Mouse (Mus musculus): Measurements from ENCODE around the gene Rnf157.
"Not testable (repeated sequence)": the region's sequence is repeated elsewhere in the genome, so short reads cannot be mapped to it uniquely, and the experiment has no call there.

Gene Rnf157

GRCm38 (mm10) chr11:116376945-116377661 lies 35.7 kb downstream of the Rnf157 start:
- peak in 1 of 2 experiments; percentile 33 for DNase-seq

- DNase-seq: no peak
Observed at GRCm38 (mm10) chr11:116371894-116372450, 40.9 kb downstream of the Rnf157 start.

DNA sequence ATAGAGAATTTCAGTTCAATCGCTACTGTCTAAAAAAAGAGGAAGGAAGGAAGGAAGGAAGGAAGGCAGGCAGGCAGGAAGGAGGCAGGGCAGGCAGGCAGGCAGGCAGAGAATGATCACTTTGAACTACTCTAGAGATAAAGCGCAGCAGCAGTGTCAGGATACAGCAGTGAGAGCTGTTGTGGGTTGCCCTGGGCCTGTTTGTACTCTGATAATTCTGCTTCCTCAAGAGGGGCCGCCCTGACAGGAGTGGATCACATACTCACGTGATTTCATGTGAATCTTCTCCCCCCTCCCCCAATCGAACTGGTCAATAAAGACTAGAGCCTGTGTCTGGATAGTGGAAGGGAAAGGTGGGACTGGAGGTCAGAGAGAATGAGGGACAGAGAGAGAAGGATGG lies 43.2 kb downstream of the Rnf157 start:
- peak in 1 of 2 experiments; percentile 7 for DNase-seq

DNA sequence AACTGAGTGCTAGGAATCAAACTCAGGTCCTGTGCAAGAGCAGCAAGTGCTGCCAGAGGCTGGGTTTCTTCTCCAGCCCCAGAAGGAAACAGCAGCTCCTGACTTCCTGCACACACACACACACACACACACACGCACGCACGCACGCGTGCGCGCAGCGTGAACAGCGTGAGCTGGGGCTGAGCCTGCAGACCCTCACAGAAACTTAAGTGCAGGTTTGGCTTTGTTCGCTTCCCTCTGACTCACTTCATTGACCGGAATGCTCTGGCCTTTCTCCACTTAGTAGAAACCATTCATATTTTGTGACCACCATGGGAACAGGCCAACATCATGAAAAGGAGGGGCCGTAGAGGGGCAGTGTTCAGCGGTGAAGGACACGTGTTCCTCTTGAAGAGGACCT lies 43.8 kb downstream of the Rnf157 start:
- DNase-seq: no peak

GRCm38 (mm10) chr11:116368116-116368515 lies 44.7 kb downstream of the Rnf157 start:
- DNase-seq: peak; percentile 92 to 97

DNA sequence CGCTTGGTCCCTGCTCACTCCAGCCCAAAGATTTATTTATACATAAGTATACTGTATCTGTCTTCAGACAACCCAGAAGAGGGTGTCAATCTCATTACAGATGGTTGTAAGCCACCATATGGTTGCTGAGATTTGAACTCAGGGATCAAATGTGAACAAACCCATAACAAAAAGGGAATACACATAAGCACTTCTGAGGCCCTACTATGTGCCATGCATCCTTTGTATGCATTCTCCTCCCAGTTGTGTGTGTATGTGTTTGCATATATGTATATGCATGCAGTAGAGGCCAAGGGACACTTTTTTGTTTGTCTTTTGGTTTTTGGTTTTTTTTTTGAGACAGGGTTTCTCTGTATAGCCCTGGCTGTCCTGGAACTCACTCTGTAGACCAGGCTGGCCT lies 46.2 kb downstream of the Rnf157 start:
- DNase-seq: no peak

GRCm38 (mm10) chr11:116366124-116366523 lies 46.7 kb downstream of the Rnf157 start:
- no peak for DNase-seq

DNA sequence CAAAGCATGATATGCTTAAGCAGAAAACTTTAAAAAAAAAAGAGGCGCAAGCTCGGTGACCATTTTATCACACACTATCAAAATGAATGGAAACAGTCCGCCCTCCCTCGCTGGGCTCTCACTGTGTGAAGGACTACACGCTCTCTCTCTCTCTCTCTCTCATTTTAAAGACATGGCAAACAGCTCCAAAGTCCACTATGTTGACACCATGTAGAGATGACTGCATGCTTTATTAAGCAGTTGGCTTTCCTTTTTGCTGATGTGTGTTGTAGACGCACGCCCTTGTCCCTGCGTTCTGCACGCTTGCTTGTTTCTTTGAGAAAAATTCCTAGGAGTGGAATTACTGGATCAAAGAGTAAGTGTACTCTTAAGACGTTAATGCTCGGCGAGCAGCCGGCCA lies 47.4 kb downstream of the Rnf157 start:
- DNase-seq: no peak

DNA sequence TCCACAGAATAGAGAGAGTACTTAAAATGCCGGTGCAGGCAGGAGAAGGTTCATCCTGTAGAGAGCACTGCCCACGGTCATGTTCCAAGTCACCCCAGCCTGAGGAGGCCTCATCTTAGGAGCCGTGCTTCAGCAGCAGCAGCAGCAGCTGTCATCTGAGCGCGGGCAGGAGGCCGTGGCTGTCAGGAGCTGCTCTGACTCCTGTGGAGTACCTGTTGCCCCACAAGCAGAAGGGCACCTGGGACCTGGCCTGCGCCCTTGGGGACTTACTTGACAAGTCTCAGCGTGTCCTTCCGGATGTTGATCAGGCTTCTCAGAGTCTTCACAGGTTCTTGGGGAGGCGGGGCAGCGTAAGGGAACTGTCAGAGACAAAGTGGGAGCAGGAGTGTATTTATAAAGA lies 50.8 kb downstream of the Rnf157 start:
- no peak for DNase-seq

GRCm38 (mm10) chr11:116360915-116361314 lies 51.9 kb downstream of the Rnf157 start:
- not testable (repeated sequence) for DNase-seq

DNA sequence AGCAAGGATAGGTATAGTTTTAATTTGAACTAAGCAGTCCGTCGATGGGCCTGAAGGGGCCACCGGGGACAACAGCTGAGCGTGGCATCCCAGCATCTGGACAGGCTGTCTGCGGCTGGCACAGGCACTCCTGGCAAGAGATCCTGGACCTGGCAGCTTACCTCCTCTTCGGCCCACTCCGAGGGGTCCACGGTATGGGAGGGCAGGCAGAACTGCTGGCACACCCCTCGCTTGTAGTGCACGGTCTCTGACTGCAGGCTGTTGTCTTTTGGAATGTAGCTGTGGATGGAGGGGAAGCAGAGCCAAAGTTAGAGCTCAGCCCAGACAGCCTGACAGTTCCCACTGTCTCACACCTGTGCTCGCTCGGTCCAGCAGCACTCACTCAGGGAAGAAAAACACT lies 53.2 kb downstream of the Rnf157 start:
- no peak for DNase-seq

DNA sequence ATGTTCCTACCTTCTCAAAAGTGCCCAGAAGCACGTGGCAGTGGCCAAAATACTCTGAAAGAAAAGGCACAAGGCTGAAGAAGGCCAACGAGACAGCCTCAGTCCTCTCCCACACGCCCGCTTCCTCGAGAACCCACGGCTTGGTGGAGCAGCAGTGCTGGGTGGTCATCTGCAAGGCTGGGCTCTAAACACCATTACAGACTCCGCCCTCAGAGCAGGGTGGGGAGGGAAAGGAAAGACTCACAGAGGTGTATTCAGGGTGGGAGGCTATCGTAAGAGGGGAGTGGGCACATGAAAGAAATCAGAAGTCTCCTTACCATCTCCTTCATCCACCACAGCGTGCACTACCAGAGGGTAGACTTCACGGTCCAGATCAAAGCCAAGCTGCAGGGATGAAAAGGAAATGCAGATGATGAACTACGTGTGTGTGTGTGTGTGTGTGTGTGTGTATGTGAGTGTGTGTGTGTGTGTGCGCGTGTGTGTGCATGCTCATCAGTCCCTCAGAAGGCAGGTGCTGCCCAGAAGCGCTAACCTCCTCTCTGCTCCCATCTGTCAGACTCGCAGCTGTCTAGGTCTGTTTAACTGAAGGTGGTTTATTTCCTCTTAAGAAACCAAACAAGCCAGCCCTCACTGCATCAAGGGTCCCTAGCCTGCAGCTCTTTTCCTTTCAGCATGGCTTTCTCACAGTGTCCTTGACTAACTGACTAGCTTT lies 53.8 kb downstream of the Rnf157 start:
- no peak for DNase-seq

GRCm38 (mm10) chr11:116354521-116354920 lies 58.3 kb downstream of the Rnf157 start:
- DNase-seq: no peak

- no peak for DNase-seq
Observed at GRCm38 (mm10) chr11:116353535-116353934, 59.3 kb downstream of the Rnf157 start.

GRCm38 (mm10) chr11:116351294-116351693 lies 61.5 kb downstream of the Rnf157 start:
- DNase-seq: no peak

DNA sequence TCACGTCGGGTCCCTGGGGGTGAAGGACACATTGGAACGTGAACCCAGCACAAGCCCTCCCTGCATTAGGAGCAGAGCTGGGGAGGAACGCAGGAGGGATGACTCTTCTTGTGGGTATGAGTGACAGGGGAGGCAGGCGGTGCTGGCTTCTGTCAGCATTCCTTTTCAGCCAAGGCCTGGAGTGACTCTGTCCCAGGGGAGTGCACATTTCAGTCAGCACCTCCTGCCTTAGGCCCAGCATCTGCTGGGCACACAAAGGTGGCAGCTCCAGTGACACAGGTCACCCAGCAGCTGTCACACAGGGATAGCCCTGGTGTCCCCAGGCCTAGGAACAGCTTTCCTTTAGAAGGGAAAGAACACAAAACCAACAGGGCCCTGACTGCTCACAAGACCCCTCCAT lies 64.9 kb downstream of the Rnf157 start:
- DNase-seq: no peak

GRCm38 (mm10) chr11:116347012-116347411 lies 65.8 kb downstream of the Rnf157 start:
- no peak for DNase-seq

DNA sequence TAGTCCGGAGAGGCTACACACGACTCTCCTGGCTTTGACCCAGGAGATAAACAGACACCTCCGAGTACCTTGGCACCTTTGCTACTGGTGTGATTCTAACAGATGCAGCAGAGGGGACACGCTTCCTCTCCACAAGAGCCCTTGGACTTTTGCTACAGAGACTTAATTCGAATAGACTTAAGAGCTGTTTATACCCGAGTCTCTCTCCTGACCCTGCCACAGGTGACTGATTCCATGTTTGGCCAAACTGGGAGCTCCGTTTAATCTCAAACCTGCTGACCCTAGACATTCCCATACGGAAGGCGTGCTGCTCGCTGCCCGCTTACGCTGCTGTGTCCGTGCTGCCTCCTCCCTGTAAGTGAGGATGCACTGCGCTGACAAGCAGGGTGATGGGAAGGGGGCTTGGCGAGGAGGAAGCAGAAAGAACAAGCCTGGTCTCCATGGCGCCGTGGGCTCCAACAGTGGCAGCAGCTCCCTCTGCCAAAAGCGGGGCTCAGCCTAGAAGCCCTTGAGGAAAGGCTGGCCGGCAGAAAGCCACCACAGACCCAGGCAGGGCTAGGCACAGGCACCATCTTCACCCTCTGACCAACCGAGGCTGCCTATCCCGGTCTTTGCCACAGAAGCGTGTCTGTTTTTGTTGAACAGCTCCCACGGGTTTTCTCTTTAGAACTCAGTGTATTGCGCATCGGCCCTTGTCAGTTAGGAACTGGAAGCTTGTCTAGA lies 70.6 kb downstream of the Rnf157 start:
- peak; percentile 38 to 44 for DNase-seq

- no peak for DNase-seq
Observed at GRCm38 (mm10) chr11:116337531-116337930, 75.3 kb downstream of the Rnf157 start.

DNA sequence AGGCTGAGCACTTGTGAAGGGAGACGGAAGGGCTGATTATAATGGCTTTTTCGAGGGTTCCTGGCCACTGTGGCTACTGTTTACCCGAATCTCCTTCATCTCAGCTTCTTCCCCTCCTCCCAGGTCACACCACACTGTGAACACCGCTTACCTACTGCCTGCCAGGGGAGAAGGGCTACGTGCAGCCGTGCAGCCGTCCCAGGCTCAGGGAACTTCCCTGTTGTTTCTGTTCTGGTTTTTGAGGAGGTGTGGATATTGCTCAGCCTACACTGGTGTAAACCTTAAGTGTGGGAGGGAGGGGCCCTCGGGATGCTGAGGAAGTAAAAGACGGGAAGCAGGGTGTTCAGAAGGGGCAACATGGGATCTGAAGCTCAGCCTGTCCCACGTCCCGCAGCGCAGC lies 75.8 kb downstream of the Rnf157 start:
- DNase-seq: no peak

GRCm38 (mm10) chr11:116336393-116336792 lies 76.4 kb downstream of the Rnf157 start:
- DNase-seq: no peak

DNA sequence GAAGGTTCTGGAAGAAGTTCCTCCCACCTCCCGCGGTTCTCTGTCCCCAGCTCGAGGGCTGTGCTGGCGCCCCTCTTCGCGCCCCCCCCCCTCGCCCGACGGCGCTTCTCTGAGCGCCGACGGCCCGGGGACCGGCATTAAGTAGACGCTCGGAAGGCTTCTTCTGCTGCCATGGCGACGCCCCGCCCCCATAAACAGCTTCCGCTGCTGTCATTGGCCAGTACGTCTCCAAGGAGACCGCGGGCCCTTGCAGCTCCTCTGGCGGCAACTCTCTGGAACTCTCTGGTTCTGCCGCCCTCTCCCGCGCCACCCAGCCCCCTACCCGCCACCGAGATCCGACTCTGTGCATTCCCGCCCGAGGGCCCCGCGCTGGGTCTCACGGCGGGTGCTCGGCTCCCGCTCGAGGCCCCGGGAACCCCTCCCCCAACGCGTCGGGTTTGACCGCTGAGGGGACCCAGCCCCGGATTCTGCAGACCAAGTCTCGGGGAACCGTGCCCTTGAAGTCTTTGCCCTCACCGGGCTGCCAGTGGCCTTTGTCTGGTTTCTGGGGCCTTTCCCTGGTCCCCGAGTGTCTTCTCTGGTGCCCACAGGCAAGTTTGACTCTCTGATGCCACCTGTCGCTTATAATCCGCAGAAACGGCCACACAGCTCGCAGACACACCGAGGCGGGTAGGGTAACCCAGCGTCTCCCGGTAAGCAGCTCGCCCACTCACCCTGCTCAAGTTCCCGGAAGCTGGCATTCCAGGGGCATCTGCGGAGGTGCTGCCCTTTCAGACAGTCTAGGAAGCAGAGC lies 77.4 kb downstream of the Rnf157 start, which contains the start of gene Foxj1:
Foxj1 (minus strand) TSS at position 156 of the 793 bp plus-strand sequence.
- DNase-seq: peak; percentile 97

DNA sequence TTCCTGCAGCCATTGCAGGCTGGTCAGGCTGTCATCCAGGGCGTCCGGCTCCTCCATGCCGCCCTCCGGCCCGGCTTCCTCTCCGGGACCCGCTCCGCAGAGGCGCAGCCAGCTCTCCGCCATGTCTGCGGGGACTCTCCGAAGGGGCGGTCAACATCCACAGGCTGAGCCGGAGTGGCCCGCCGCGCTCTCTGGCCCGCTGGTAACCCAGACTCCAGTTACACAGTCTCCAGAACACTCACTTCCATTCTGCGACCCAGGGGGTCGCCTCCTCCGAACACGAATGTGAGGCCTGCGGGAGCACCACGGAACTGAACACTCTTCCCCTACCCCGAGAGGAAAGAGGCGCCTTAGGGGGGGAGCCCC lies 78.4 kb downstream of the Rnf157 start:
- no peak for DNase-seq
